Mouse (Mus musculus): ENCODE results near the gene Myrfl.

Myrfl gene

DNA sequence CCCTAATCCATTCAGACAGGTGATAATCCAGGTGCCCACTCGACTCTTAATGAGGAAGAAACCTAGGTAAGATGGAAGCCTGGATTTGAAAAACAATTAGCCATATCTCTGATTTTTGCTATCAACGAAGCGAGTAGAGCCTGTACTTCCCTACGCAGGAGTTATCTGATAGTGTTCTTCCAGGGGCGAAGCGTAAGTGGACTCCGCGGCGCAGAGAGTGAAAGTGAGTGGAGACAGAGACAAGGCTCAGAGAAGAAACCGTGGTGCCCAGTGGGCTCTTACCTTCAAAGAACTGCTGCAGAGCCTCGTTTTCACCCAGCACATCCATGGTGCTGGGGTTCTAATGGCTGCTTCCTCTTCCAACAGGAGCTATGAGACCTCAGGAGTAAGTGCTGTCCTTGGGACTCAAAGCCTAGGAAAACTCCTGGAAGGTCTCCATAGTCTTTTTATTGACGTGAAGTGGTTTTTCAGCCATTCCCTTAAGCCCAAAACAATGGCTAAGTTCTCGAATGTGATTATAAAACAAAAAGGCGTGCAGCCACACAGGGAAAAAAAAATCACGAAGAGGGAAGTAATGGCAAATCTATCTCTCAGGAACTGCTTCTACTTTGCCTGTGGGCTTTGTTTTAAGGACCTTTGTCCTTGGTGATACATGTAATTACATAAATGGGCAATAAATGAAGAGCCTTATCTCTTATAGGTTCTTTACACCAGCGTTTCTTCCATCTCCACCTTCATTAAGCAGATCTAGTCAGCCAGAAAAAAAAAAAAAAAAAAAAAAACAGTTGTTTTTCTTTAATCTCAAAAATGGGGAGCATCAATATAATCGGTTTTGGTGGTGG lies at the start of gene Myrfl:
Myrfl (minus strand) TSS at position 584 of the 842 bp plus-strand sequence.
- no peak for DNase-seq (ENCODE audit: low read depth, low spot score)

DNA sequence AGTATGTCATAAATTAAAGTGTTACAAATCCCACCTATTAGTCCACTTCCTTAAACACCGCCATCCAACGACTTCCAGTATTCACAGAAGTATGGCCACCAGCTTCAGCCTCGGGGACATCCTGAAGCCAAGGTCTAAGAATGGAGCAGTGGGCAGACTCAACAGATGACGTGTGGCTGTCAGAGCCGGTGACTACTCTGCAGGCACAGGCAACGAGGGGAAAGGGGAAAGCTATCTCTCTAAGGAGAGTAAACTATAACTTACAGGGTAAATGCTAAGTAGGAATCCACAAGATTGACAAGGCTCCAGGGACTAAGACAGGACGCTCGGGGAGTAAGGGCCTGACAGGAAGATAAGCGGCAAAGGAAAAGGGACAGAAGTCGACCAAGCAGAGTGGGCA lies 48.2 kb upstream of the Myrfl start:
- DNase-seq (ENCODE audit: low read depth, low spot score): no peak

DNA sequence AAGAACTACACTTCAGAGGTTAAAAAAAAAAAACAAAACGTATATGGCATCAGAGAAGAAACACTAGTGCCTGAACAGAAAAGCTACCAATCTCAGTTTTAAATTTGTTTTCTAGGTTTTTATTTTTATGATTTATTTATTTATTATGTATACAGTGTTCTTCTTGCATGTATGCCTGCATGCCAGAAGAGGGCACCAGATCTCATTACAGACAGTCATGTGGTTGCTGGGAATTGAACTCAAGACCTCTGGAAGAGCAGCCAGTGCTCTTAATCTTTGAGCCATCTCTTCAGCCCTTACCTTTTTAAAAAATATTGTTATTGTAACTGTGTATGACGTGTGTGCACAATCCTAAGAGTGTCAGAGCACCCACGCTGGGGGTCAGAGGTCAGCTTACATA lies 47.4 kb upstream of the Myrfl start:
- no peak for DNase-seq (ENCODE audit: low read depth, low spot score)

DNA sequence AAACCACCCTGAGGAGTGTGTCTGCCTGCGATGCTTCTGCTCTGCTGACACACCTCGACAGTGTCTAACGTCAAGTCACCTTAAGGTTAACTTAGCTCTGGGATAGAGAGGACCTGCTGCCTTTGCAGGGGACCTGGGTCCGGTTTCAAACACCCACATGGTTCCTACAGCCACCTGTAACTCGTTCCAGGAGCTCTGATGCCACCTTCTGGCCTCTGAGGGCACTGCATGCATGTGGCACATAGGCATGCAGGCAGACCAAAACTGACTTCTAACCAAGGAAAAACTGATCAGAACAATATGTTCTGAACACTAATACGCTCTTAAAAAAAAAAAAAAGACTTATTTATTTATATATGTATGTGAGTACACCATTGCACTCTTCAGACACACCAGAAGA lies 46.3 kb upstream of the Myrfl start:
- no peak for DNase-seq (ENCODE audit: low read depth, low spot score)

DNA sequence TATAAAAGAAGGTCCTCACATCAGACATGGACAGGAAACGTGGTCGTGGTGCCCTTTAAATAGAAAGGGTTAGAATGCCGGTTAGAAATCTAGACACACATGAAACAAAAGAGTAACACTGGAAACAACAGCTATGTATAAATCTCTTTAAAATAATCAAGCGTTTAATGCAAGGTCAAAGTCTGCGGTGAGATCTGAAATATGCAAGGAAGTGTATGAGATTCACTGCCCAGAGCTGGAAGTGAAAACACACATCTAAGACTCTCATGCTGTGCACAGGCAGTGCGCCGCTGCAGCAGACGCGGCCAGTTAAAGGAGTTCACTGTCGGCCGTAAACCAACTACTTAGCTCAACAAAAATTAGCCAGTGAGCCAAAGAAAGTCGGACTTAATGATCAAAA lies 38.3 kb upstream of the Myrfl start:
- DNase-seq (ENCODE audit: low read depth, low spot score): no peak

DNA sequence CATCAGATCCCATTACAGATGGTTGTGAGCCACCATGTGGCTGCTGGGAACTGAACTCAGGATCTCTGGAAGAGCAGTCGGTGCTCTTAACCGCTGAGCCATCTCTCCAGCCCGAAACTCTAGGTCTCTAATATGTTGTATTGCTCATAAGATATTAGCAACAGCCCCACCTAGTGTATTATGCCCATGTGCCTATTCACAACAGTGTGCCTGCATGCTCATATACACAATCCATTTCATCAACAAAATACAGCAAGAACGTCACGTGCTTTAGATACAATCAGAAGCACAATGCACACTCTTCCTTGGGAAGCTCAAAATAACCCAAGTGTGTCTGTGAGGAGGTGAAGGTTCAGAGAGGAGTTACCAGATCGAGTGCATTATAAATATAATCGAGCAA lies 37.1 kb upstream of the Myrfl start:
- DNase-seq (ENCODE audit: low read depth, low spot score): no peak

DNA sequence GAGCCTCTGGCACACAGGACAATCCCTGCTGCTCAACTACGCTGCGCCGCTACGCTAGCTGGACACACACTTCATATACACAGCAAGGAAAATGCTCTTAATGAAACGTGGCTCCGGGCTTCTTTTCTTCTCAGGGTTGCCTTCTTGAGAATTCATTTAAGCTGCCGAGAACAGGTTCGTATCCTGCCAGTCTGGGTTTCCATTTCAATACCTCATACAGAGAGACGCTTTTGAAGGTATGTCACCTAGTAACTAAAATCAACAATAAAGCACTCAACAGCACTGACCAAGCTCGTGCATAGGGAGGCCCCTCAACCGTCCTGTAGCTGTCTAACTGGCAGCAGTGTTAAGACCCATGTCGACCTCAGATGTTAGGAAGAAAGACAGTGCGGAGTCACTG lies 35.7 kb upstream of the Myrfl start:
- DNase-seq (ENCODE audit: low read depth, low spot score): no peak

DNA sequence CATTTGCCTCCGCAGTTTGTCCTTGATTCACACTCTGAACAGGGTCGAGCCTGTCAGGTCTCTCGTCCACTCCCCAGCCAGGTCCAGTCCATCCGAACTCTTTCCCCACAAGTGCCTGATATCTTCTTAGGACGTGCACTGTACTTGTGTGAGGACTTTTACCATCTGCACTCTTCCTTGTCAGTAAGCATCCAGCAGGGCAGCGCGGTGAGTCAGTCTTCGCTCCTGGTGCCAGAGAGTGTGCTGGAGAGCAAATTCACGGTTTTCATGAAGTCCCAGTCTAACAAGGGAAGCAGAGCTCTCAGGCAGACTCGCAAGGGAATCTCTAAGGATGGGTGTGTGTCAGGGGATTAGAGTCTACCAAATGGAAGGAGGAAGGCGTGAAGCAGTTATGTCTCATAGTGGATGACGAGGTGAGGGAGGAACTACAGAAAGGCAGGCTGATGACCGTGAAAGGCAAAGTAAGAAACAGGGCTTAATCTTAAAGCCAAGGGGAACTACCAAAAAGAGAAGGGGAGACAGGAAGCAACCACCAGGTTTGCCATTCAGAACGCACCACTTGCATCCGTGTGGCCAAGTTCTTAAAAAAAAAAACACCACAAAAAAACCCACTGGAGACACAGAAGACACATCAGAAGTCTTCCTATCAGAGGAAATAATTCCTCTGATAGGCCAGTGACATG lies 34.9 kb upstream of the Myrfl start:
- DNase-seq (ENCODE audit: low read depth, low spot score): no peak

DNA sequence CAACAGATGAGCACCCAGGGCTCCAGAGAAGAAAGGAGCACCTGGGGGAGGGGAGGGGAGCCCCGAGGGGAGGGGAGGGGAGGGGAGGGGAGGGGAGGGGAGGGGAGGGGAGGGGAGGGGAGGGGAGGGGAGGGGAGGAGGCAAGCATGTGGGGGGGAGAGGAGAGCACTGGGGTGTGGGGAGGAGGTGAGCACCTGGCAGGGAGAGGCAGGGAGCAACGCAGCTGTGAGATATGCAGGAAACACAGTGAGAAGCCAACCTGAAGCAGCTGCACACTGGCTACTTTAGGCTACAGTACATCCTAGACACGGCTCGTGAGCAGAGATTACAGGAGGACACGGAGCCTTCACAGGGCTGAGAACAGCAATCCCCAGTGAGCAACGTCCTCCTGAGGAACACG lies 34.2 kb upstream of the Myrfl start:
- DNase-seq (ENCODE audit: low read depth, low spot score): no peak

DNA sequence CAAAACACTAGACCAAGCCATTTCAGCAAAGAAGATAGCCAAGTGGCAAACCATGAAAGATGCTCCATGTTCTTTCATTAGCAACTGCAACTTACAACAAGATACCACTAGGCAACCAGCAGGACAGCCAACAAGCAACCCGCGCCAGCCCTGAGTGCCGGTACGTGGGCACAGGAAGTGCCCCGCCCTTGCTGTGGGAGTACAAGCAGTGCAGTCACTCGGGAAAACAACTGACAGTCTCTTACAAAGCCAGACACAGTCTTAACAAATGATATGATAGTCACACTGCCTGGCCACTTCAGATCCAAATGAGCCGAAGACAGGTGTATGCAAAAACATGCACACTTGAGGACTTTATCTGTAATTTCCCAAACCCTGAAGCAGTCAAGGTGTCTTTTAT lies 33.8 kb upstream of the Myrfl start:
- DNase-seq (ENCODE audit: low read depth, low spot score): no peak

DNA sequence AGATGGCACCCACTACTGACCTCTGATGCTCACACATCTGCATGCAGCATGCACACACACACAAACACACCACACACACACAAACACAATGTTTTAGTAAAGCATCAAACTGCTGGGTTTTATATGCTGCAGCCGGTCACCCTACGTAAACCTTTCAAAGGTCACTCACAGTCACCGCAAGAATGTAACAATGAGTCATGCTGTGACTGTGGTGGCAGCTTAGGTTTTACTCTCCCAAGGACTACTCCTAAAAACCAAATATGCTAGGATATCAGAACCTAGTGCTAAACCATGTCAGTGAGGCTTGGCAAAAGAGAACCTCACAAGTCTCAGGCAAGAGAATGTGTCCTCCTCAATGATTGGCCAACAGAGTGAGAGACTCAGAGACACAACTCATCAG lies 32.1 kb upstream of the Myrfl start:
- no peak for DNase-seq (ENCODE audit: low read depth, low spot score)

DNA sequence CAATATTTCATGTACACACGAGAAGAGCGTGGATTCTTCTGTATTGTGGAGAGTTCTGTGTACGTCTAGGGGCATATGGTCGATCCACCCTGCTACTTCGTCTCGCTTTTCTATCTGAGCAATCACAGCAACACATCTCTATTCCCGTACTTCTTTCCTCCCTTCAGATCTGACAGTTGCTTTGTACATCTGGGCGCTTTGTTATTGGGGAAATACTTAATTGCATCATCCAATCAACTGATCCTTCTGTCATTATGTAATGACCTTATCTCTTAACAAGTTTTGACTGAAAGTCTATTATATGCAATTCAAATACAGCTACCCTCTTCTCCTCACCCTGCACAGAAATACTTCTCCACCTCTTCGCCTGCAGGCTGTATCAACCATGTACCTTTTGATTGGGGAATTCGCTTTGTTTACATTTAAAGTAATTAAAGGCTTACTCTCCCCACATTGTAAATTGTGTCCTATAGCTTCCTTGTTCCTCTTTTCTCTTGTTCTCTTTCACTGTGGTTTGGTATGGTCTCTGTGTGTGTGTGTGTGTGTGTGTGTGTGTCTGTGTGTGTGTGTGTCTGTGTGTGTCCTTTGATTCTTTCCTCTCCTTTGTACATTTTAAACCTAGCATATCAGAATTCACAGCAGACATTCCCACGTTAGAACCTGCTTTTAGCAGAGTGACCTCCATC lies 29.9 kb upstream of the Myrfl start:
- no peak for DNase-seq (ENCODE audit: low read depth, low spot score)

DNA sequence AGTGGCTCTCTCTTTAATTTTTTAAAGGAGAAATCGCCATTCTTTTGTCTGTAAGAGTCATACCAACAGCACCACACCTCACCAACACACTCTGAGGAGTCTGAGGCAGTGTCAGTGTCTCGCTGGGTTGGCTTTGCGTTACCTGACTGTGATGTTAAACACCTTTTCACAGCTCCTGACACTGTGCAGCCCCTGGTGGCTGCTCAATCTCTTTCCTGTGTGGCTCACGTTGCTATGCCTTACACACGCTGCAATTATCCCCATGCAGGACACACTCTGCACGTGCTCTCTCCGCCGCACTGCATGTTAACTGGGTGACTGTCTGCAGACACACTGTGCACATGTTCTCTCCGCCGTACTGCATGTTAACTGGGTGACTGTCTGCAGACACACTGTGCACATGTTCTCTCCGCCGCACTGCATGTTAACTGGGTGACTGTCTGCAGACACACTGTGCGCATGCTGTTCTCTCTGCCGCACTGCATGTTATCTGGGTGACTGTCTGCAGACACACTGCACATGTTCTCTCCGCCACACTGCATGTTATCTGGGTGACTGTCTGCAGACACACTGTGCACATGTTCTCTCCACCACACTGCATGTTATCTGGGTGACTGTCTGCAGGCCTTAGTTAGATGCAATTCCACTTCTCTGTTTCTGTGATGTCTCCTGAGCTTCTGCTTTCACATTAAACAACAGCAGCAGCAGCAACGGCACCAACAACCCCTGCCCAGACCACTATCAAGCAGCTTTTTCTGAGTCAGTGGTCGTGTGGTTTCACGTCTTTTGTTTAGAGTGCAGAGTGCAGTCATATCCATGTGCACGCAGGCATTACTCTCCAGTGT lies 27.2 kb upstream of the Myrfl start:
- DNase-seq (ENCODE audit: low read depth, low spot score): no peak

DNA sequence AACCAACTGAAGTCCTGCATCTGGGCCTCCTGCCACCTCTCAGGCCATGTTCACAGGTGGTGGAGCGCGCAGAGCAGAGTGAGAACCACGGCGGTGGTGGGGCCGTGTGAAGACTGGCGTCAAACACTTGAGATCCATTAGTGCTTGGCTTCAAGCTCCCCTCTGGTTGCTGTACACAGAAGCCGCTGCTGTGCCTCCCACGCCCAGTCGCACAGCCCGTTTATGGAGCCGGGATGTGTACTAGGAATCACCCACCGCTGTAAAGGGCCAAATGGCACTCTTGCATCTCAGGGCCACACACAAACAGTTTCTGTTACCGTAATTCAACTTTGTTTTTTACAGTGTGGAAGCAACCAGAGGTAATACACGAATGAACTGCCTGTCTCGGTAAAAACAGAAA lies 25.4 kb upstream of the Myrfl start:
- DNase-seq (ENCODE audit: low read depth, low spot score): no peak

DNA sequence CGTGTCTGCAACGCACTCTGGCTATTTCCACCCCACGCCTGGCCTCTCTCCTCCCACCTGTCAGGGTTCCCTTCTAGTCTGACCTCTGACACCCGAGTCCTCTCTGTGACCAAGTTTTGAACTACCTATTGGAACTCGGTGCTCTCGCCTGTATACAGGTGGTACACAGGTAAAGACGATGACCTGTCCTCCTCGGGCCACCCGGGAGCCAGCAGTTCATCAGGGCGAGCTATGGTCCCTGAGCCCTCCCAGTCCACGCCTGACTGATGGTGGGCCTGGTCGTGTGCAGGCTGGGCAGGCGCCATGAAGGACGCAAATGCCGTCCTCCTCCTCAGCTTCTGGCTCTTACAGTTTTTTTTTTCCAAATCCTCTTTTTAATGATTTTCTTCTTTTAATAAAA lies 24.7 kb upstream of the Myrfl start:
- no peak for DNase-seq (ENCODE audit: low read depth, low spot score)

DNA sequence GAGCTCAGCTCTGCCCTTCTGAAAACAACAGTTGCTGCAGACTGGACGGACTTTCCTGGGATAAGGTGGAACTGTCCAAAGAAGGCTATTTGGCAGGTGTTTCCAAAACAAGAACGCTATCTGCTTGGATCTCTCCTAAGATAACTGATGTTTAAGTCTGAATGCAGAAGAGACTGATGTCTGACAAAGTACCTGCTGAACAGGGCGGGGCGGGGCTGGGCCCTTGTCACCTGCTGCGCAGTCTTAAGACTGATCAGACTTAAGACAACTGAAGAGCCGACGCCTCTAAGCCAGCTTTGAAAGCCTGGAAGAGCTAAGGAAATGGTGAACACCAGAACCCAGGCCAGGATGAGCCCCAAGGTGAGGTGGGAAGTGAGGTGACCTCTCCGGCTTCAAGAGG lies 23.9 kb upstream of the Myrfl start:
- no peak for DNase-seq (ENCODE audit: low read depth, low spot score)

DNA sequence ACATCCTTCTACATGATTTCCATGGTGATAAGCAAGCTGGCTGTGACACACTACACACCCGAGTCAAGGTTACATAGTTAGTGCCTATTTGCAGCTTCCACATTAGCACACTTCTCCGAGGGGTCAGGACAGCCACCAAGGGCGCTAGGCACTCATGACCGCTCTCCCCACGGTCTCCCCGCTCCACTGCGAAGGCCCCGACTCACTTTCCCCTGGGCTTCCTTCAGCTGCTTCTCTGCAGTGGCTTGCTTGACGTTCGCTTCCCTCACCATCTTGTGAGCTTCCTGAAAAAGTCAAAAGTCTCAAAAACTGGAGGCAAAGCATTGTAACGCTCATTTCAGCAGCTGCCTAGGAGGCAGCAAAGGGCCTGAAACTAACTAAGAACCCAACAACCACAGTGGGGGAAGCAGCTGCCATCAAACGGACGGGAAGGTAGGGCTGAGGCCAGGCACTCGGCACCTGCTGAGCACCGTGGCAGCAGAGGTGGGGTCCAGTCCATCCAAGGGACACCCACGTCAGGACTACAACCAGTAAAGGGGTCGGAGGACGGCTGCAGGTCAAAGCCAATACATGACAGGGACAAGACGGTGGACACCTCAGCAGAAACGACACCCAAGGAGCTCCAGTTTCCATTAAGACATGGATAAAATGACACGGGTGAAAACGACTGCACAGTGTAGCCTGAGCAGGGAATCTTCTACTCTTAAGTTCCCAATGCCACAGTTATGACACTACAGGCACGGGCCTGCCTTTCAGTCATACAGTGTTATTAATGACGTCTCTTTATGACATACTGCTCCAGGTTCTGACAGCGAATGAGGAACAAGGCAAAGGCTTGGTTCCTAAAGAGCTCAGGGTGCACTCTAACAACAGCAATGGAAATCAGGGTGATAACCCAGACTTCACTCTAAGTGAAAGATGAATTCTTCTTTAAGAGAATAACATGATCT lies 22.9 kb upstream of the Myrfl start:
- DNase-seq (ENCODE audit: low read depth, low spot score): no peak

DNA sequence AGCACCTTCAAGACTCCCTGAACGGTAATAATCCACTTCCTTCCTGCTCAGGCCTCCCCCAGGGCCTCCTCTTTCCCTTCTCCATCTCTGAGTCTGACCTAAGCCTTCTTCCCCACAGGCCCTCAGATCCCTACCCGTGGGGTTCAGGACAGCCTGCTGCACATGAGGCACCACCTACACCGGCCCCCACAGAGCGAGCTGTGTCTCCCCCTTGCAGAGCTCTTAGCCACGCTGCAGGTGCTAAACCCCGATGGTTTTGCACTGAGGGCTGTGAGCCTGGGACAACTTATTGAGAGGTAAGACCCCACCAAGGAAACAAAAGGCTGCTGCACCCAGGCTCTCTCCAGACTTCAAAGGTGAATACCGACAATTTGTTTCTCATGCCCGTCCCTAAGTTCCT lies 19.9 kb upstream of the Myrfl start:
- no peak for DNase-seq (ENCODE audit: low read depth, low spot score)

DNA sequence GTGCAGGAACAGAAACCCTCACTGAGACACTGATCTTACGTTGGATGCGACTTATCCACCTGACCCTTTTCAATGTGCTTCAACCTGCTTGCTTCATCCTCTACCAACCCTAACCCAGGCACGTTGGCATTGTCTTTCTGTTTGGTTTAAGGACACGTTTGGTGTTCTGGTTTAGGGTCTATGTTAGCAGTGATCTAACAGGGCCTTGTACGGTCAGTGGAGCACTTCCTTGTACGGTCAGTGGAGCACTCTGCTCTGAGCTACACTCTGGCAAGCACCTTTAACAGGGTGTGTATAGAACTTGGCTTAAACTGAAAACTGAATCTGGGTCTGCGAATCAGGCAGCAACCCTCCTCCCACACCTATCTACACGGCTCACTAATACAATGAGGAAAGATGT lies 18.6 kb upstream of the Myrfl start:
- DNase-seq (ENCODE audit: low read depth, low spot score): no peak

DNA sequence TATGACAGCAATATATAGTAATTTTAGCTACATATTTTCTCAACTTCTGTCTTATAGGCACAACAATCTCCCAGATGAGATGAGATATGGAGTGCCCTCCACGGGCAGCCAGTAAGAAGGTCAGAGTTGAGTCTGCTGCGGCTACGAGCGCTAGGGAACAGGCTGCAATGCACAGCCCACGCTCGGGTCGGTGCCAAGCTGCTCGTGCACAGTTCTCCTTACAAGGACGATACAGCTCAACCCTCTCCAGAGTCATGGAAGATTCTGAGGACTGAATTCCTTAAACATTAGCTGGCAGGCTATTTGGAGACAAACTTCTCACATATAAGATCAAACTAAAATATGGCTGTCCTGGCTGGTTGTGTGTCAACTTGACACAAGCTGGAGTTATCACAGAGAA lies 17.9 kb upstream of the Myrfl start:
- DNase-seq (ENCODE audit: low read depth, low spot score): no peak
